Mouse (Mus musculus) neural tube, embryonic 13.5 days (tissue): ENCODE data around the gene Otub2. TPM values are rescaled to one million over a fixed set of nuclear protein-coding genes. Genes with fewer than 3 reads are reported as not detected.

Experiments
- ATAC-seq: fragments of 200-750 bp; cut with Nextera tagmentation; 2 replicates; pipeline ENCODE4 v1.8.0; 2017; ENCODE audit warnings: low read depth, mild to moderate bottlenecking, moderate TSS enrichment, moderate library complexity
- H3K27ac ChIP-seq: fragments of 300-500 bp; sonication (generic); replicated peaks from 2 replicates; pipeline ENCODE4 v1.5.1; 2015; ENCODE audit warnings: moderate library complexity, mild to moderate bottlenecking, inconsistent platforms
- H3K27me3 ChIP-seq: fragments of 300-500 bp; sonication (generic); 2 replicates; pipeline ENCODE4 v1.6.1; 2015; ENCODE audit warnings: mild to moderate bottlenecking, inconsistent platforms
- H3K36me3 ChIP-seq: fragments of 300-500 bp; sonication (generic); 2 replicates; pipeline ENCODE4 v1.6.1; 2015; ENCODE audit warnings: mild to moderate bottlenecking, inconsistent platforms
- H3K4me1 ChIP-seq: fragments of 300-500 bp; sonication (generic); replicated peaks from 2 replicates; pipeline ENCODE4 v1.6.1; 2015; ENCODE audit warnings: inconsistent platforms
- H3K4me2 ChIP-seq: fragments of 300-500 bp; sonication (generic); 2 replicates; pipeline ENCODE4 v1.6.1; 2015; ENCODE audit warnings: inconsistent platforms, mild to moderate bottlenecking, moderate library complexity
- H3K4me3 ChIP-seq: fragments of 300-500 bp; sonication (generic); 2 replicates; pipeline ENCODE4 v1.5.1; 2015; ENCODE audit warnings: mild to moderate bottlenecking, inconsistent platforms
- H3K9ac ChIP-seq: fragments of 300-500 bp; sonication (generic); 2 replicates; pipeline ENCODE4 v1.6.1; 2015; ENCODE audit warnings: moderate library complexity, mild to moderate bottlenecking, inconsistent platforms
- H3K9me3 ChIP-seq: fragments of 300-500 bp; sonication (generic); 2 replicates; pipeline ENCODE4 v1.6.1; 2016; ENCODE audit warnings: inconsistent platforms
- WGBS: fragments of 180-500 bp; shearing (Covaris S2); methylation state at CpG from one replicate; pipeline ENCODE4 v1.1.7; 2015; 5-methylcytosine and 5-hydroxymethylcytosine counted together
- polyA plus RNA-seq: library from polyadenylated mRNA; unstranded; fragments of >200 nt; fragmentation: Nextera tagmentation; extraction: Ambion mirVana; gene quantifications from 2 replicates; pipeline ENCODE4 v1.2.1, GENCODE M21; 2015

Gene Otub2
- polyA plus RNA-seq: 20.8 and 24.2 TPM in 2 replicates

DNA sequence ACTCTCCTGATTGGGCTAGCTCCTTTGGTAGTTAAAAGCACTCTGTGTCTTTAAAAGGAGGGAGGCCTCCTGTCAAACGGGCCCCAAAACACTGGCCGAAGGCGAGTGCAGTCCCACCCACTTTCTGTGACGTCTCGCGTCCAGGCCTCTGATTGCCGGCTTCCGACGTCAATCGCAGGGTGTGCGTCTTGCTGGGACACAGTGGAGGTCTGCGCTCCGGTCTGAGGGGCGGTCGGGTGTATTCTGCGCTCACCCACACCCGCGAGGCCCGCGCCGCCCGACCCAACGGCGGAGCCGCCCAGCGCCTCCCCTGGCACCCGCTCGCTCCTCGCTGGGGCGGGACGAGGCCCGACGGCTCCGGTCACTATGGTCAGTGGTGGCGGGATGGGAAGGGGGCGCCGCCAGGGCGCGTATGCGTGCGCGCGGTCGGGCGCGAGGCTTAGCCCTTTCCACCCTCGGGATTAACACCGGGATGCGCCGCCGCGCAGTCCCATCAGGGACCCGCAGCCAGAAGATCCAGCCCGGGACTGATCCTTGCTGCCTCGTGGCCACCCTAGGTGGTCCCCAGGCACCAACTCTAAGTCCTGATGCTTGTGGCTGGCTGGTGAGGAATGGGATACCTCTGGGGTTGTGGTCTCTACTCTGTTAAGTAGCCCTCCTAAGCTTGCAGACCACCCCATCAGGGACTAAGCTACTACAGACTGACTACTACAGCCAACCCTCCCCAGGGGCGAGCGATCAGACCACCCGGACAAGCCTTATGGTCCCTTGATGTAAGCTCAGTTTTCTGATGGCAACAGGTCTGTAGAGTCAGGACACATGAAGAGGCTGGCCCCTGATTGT, at the start of gene Otub2:
Otub2 (plus strand) TSS at position 178 of the 843 bp plus-strand sequence.
- Histone ChIP-seq H3K4me1 (peaks cover 14% of the 10 kb centered on the region), H3K27me3 (no peaks in the 10 kb centered on the region), H3K9ac (peak within 1 kb of the TSS; percentile 92), H3K36me3 (no peaks in the 10 kb centered on the region), H3K27ac (peak within 1 kb of the TSS; percentile 79), H3K4me2 (peak within 1 kb of the TSS; percentile 86), H3K4me3 (peak within 1 kb of the TSS; percentile 74), H3K9me3 (no peaks in the 10 kb centered on the region)
- ATAC-seq: peak; percentile 99
- 1% methylated on average over 58 of the region's 58 CpGs for WGBS

DNA sequence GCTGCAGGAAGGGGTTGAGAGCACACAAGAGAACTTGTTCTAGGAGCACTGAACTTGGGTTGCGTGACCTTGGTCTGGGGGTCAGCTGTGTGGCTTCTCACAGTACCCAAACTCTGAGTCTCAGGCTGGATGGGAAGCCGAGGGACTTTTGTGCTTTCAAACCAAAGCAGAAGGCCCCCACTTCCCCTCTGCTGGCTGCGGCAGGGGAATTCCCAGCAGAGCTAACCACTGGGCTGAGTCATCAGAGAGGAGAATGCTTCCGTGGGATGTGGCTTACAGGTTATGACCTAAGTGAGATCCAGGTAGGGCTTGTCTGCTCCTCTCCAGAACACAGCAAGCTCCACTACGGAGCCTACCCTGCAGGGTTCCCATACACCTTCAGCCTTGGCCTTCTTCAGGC, 47.3 kb upstream of the Otub2 start:
- no peak overlapping the region for H3K9ac ChIP-seq
- H3K4me3 ChIP-seq: no peak overlapping the region
- H3K36me3 ChIP-seq: no peaks in the 10 kb centered on the region
- no peak overlapping the region for H3K27ac ChIP-seq
- H3K27me3 ChIP-seq: no peaks in the 10 kb centered on the region
- H3K9me3 ChIP-seq: no peaks in the 10 kb centered on the region
- 89% methylated on average over 5 of the region's 5 CpGs for WGBS
- no peaks in the 10 kb centered on the region for H3K4me1 ChIP-seq
- H3K4me2 ChIP-seq: no peak overlapping the region
- no peak for ATAC-seq

DNA sequence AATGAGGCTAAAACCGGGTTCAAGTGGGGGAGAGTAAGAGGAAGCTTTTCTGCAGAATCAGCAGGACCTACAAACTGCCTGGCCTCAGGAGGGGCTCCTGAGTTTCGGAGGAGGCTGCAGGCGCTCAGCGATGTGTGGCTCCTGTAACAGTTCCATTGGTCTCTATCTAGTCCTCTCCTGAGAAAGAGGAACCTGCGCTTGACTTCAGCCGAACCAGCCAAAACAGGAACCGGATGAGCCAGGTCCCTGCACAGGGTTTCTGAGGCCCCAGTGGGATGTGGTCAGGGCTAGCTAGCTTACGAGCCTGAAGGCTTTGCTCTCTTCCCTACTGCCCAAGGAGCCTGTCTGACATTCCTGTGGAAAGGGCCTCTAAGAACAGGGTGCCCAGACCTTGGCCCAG, 45.0 kb upstream of the Otub2 start:
- H3K9ac ChIP-seq: no peak overlapping the region
- 80% methylated on average over 8 of the region's 8 CpGs for WGBS
- H3K4me2 ChIP-seq: no peak overlapping the region
- H3K4me1 ChIP-seq: no peaks in the 10 kb centered on the region
- ATAC-seq: no peak
- H3K36me3 ChIP-seq: no peaks in the 10 kb centered on the region
- no peaks in the 10 kb centered on the region for H3K9me3 ChIP-seq
- H3K27me3 ChIP-seq: no peaks in the 10 kb centered on the region
- H3K27ac ChIP-seq: no peak overlapping the region
- no peak overlapping the region for H3K4me3 ChIP-seq

DNA sequence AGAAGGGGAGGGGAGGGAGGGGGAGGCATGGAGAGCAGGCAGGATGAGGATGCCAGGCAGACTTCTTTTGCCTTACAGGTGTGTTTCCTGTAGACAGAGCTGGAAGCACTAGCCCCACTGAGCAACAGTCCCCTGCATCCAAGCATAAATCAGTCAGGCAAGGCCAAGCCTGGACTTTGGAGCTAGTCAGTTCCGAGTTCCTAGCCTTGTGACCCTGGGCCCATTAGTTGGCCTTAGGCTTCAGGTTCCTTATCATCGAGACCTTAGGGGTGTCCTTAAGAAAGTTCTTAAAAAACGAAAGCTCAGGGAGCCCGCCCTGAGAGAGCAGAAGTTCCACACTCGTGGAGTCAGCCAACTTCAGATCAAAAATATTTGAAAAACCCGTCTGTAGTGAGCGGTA, 43.5 kb upstream of the Otub2 start:
- H3K4me3 ChIP-seq: no peak overlapping the region
- no peak for ATAC-seq
- no peaks in the 10 kb centered on the region for H3K4me1 ChIP-seq
- H3K9ac ChIP-seq: no peak overlapping the region
- H3K27ac ChIP-seq: no peak overlapping the region
- no peak overlapping the region for H3K4me2 ChIP-seq
- H3K27me3 ChIP-seq: no peaks in the 10 kb centered on the region
- H3K9me3 ChIP-seq: no peaks in the 10 kb centered on the region
- 89% methylated on average over 7 of the region's 7 CpGs for WGBS
- no peaks in the 10 kb centered on the region for H3K36me3 ChIP-seq

DNA sequence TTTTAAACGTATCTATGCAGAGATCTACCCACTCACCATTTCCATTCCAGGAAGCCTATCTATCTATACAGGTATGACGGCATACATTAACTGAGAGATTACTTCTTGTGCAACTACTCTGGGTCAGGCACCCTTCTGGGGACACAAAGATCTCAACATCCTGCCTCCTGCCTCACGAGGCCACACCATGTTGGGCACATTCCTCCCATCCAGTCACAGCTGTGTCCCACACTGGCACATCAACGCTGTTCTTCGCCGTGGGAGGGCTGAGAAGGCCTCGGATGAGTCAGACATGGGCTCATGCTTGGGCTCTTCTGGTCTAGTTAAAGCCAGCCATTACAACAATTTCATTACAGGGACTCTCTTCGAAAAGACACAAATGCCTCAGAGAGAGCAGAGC, 41.5 kb upstream of the Otub2 start:
- Histone ChIP-seq H3K4me2 (no peak overlapping the region), H3K27ac (no peak overlapping the region; the same call in 1 of the 2 replicates), H3K4me1 (no peaks in the 10 kb centered on the region), H3K36me3 (no peaks in the 10 kb centered on the region), H3K27me3 (no peaks in the 10 kb centered on the region), H3K4me3 (no peak overlapping the region), H3K9ac (peak overlapping the region; percentile 43; the same call in 1 of the 2 replicates), H3K9me3 (no peaks in the 10 kb centered on the region)
- WGBS: 87% methylated on average over 8 of the region's 8 CpGs
- ATAC-seq: no peak

DNA sequence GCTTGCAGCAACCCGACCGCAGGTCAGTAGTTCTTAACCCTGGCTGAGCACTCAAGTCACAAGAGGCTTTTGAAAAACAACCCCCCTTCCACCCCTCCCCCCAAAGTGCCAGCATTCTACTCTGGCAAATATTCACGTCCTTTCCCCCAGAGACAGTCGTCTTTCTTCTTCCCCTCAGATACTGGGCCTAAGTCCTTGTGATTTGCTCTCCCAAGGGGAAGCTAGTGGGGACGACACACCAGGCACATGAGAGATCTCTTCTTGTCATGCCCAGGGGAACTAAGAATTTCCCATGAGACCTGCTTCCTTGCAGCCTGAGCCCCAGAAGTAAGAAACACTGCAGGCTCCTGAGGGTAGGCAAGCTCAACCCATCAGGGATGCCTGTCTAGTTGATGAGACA, 41.1 kb upstream of the Otub2 start:
- Histone ChIP-seq H3K36me3 (no peaks in the 10 kb centered on the region), H3K27ac (no peak overlapping the region; the same call in 1 of the 2 replicates), H3K4me1 (no peaks in the 10 kb centered on the region), H3K9me3 (no peaks in the 10 kb centered on the region), H3K9ac (no peak overlapping the region), H3K4me2 (no peak overlapping the region), H3K4me3 (no peak overlapping the region), H3K27me3 (no peaks in the 10 kb centered on the region)
- no peak for ATAC-seq
- WGBS: 44% methylated on average over 5 of the region's 5 CpGs

DNA sequence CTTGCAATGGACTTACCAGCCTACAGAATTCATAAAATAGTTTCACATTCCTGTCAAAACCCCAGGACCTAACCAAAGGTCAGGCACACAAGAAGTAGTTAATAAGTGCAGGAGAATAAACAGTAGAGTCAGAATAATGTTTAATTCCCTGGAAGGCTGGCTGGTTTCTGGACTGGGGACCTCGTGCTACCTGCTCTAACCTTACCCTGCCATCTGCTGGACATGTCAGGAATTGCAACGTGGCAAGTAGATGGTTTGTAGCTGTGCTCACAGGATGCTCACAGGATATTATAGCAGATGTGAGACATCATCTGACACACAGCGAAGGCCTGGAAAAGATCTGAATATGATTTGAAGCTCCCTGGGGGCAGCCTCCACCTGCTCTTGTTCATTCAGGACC, 40.0 kb upstream of the Otub2 start:
- 8% methylated on average over 3 of the region's 3 CpGs for WGBS
- no peaks in the 10 kb centered on the region for H3K27me3 ChIP-seq
- ATAC-seq: peak; percentile 41; the same call in 1 of the 2 replicates
- no peaks in the 10 kb centered on the region for H3K9me3 ChIP-seq
- H3K36me3 ChIP-seq: no peaks in the 10 kb centered on the region
- H3K27ac ChIP-seq: no peak overlapping the region
- peaks cover 3% of the 10 kb centered on the region for H3K4me1 ChIP-seq
- H3K9ac ChIP-seq: no peak overlapping the region
- H3K4me3 ChIP-seq: no peak overlapping the region
- H3K4me2 ChIP-seq: no peak overlapping the region

DNA sequence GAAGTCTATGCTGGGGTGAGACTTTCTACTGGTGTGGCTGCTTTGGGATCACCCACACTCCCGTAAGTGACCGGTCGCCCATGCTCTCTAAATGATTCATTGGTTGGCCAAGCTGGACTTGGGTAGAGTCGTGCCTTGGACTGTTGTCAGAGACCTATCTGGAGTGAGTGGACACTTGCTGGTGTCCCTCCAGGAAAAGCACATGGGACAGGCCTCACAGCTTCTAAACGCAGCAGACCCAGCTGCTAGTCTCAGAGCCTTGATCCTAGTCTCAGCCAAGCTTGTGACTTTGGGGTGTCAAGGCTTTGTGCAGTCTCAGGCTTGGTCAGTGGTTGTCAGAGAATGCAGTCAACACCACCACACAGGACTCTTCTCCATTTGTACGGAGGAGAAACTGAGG, 35.7 kb upstream of the Otub2 start:
- Histone ChIP-seq H3K4me2 (no peak overlapping the region), H3K9me3 (no peaks in the 10 kb centered on the region), H3K36me3 (no peaks in the 10 kb centered on the region), H3K27ac (no peak overlapping the region), H3K9ac (no peak overlapping the region), H3K27me3 (no peaks in the 10 kb centered on the region), H3K4me1 (peaks cover 6% of the 10 kb centered on the region), H3K4me3 (no peak overlapping the region)
- ATAC-seq: no peak
- WGBS: 93% methylated on average over 6 of the region's 6 CpGs

DNA sequence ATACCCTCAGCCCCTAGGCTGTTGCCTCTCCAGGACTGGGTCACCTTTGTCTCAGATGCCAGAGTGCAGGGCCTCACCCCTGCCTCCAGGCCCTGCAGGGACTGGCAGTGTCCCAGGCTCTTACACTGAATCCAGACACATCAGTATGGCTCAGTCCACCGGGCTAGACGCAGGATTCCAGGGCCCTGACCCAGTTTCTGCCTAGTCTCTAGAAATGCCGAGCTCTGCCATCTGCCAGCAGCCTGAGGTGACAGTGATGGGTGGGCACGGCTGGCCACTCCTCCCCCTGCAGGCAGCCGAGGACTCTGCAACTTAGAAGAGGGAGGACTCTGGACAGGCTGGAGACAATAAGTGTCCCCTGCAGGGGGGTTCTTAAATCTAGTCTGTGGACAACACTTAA, 34.9 kb upstream of the Otub2 start:
- WGBS: 4% methylated on average over 5 of the region's 5 CpGs
- peak overlapping the region; percentile 38 for H3K27ac ChIP-seq
- no peaks in the 10 kb centered on the region for H3K27me3 ChIP-seq
- no peaks in the 10 kb centered on the region for H3K36me3 ChIP-seq
- H3K4me3 ChIP-seq: no peak overlapping the region
- no peak overlapping the region for H3K9ac ChIP-seq
- H3K4me2 ChIP-seq: no peak overlapping the region
- no peaks in the 10 kb centered on the region for H3K9me3 ChIP-seq
- ATAC-seq: peak; percentile 28; the same call in 1 of the 2 replicates
- peaks cover 6% of the 10 kb centered on the region for H3K4me1 ChIP-seq

DNA sequence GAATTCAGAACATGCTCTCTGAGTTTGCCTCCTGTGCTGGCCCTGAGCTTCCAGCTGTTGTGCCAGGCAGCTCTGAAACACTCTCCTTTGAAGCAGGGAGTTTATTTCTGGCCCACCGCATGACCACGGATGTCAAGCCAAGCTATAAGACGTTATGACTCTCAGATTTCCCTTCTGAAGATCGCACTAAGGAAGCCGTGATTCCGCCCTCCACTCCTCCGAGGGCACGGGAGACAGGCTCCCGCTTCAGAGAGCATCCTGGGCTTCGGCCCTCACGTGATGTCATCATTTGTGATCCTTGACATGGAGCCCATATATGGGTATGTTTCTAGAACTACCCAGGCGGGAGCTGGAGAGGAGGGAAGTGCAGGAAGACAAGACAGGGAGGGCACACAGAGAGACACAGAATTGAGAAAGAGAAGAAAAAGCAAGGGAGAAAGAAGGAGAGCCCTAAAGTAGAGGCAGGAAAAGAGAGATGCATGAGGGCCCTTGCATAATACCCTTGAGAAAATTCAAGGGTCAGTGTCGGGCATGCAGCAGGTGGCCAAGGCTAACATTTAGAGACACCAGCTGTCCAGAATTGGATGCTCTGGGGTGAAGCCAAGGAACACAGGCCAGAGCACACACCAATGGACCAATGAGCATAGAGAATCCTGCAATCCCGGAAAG, 32.6 kb upstream of the Otub2 start, which contains the start of gene Asb2:
Asb2 (minus strand) TSS at position 256 of the 669 bp plus-strand sequence.
- Histone ChIP-seq H3K4me3 (no peak within 1 kb of the TSS), H3K27me3 (no peaks in the 10 kb centered on the region), H3K4me2 (no peak within 1 kb of the TSS), H3K9me3 (no peaks in the 10 kb centered on the region), H3K9ac (no peak within 1 kb of the TSS), H3K36me3 (no peaks in the 10 kb centered on the region), H3K27ac (no peak within 1 kb of the TSS), H3K4me1 (peaks cover 12% of the 10 kb centered on the region)
- 76% methylated on average over 14 of the region's 14 CpGs for WGBS
- no peak for ATAC-seq

DNA sequence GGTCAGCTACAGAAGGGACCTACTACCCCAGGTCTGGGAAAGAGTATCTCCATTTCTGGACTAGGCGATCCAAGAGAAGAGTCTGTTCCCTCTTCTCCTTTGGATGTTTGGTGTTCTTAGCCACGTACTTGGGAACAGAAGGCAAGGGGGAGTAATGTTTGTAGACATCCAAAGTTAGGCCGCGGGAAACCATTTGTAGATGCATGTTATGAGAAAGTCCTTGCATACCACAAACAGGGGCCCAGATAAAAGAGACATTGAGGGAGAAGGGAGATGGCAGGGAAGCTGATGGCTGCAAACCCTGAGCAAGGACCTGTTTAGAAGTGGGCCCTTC, 32.1 kb upstream of the Otub2 start:
- no peak for ATAC-seq
- no peak overlapping the region for H3K27ac ChIP-seq
- H3K4me1 ChIP-seq: peaks cover 12% of the 10 kb centered on the region
- no peaks in the 10 kb centered on the region for H3K36me3 ChIP-seq
- no peak overlapping the region for H3K4me3 ChIP-seq
- no peaks in the 10 kb centered on the region for H3K27me3 ChIP-seq
- WGBS: 95% methylated on average over 4 of the region's 4 CpGs
- no peak overlapping the region for H3K9ac ChIP-seq
- no peaks in the 10 kb centered on the region for H3K9me3 ChIP-seq
- no peak overlapping the region for H3K4me2 ChIP-seq

DNA sequence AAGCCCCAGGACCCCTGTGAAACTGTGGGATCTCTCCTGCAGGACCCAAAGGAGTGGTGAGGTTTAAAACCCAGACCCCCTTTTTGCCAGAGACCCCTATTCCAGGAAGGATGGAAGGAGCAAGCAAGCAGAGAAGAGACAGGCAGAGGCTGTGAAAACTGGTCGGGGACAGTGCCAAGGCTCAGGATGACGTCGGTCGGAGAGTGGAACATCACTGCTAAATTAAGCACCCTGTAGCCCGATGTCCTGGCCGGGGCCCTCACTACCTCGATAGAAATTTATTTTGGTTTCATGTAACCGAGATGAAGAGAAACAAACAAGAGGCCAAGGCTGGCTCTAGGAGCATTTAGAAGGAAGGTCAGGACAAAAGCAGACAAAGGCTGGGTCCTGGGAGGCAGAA, 30.3 kb upstream of the Otub2 start:
- no peak overlapping the region for H3K9ac ChIP-seq
- H3K27me3 ChIP-seq: no peaks in the 10 kb centered on the region
- H3K4me1 ChIP-seq: peaks cover 12% of the 10 kb centered on the region
- ATAC-seq: no peak
- no peaks in the 10 kb centered on the region for H3K36me3 ChIP-seq
- WGBS: 86% methylated on average over 8 of the region's 8 CpGs
- H3K27ac ChIP-seq: no peak overlapping the region
- no peaks in the 10 kb centered on the region for H3K9me3 ChIP-seq
- H3K4me2 ChIP-seq: no peak overlapping the region
- H3K4me3 ChIP-seq: no peak overlapping the region
